8 mouse cellular contexts compared by ENCODE assay signal in genomic region chr11:106256775-106257174, GRCm38 (mm10). TPM values are rescaled to one million over a fixed set of nuclear protein-coding genes. Genes with fewer than 3 reads are reported as not detected.
DNase-seq lines count a peak whose midpoint lies in the region; ATAC-seq and TF ChIP-seq lines count a peak whose summit lies in the region.

No protein-coding gene starts in this region.

- H3K4me1 ChIP-seq in G1E (ENCODE audit: insufficient read depth, low read depth, low read length) = peaks cover 49% of the 10 kb centered on the region
- peaks cover 24% of the 10 kb centered on the region for H3K4me1 ChIP-seq in hindbrain, embryonic 10.5 days (replicated peaks)
- peaks cover 19% of the 10 kb centered on the region for H3K4me1 ChIP-seq in limb, embryonic 15.5 days
- peaks cover 32% of the 10 kb centered on the region for H3K4me1 ChIP-seq in neural tube, embryonic 13.5 days (replicated peaks)

- H3K27me3 ChIP-seq in G1E (ENCODE audit: insufficient read depth, low read length) = no peaks in the 10 kb centered on the region
- no peaks in the 10 kb centered on the region for H3K27me3 ChIP-seq in hindbrain, embryonic 10.5 days (ENCODE audit: insufficient read depth, poor library complexity, severe bottlenecking)
- no peaks in the 10 kb centered on the region for H3K27me3 ChIP-seq in limb, embryonic 15.5 days
- H3K27me3 ChIP-seq in neural tube, embryonic 13.5 days = no peaks in the 10 kb centered on the region

- no peak for TF ChIP-seq CTCF in G1E (IDR thresholded peaks at IDR 0.05; ENCODE audit: low read depth, low read length)

- DNase-seq in cerebellum, adult 18-20 months = peak; percentile 64 to 73
- no peak for DNase-seq in cerebellum, adult 11-12 months
- no peak for DNase-seq in G1E (ENCODE audit: low spot score)
- no peak for DNase-seq in hindbrain, embryonic 10.5 days (ENCODE audit: low spot score)
- DNase-seq in adrenal gland, adult 8-10 months = no peak

- H3K9me3 ChIP-seq in G1E (replicated peaks) = no peaks in the 10 kb centered on the region
- H3K9me3 ChIP-seq in hindbrain, embryonic 10.5 days = no peaks in the 10 kb centered on the region
- no peaks in the 10 kb centered on the region for H3K9me3 ChIP-seq in limb, embryonic 15.5 days
- no peaks in the 10 kb centered on the region for H3K9me3 ChIP-seq in neural tube, embryonic 13.5 days

- H3K4me3 ChIP-seq in G1E (ENCODE audit: low read depth, low read length) = peak overlapping the region; percentile 88
- peak overlapping the region; percentile 69 for H3K4me3 ChIP-seq in hindbrain, embryonic 10.5 days
- peak overlapping the region; percentile 84 for H3K4me3 ChIP-seq in limb, embryonic 15.5 days
- H3K4me3 ChIP-seq in neural tube, embryonic 13.5 days = peak overlapping the region; percentile 86

- H3K4me2 ChIP-seq in limb, embryonic 15.5 days = peak overlapping the region; percentile 77
- H3K4me2 ChIP-seq in neural tube, embryonic 13.5 days = peak overlapping the region; percentile 99

- H3K36me3 ChIP-seq in G1E (replicated peaks) = peaks cover 74% of the 10 kb centered on the region
- H3K36me3 ChIP-seq in hindbrain, embryonic 10.5 days = peaks cover 78% of the 10 kb centered on the region
- H3K36me3 ChIP-seq in limb, embryonic 15.5 days = peaks cover 56% of the 10 kb centered on the region
- H3K36me3 ChIP-seq in neural tube, embryonic 13.5 days = peaks cover 56% of the 10 kb centered on the region

- 78% methylated on average over 5 of the region's 5 CpGs for WGBS in hindbrain, embryonic 10.5 days
- WGBS in limb, embryonic 15.5 days = 63% methylated on average over 5 of the region's 5 CpGs
- WGBS in neural tube, embryonic 13.5 days = 71% methylated on average over 5 of the region's 5 CpGs

- H3K9ac ChIP-seq in limb, embryonic 15.5 days = peak overlapping the region; percentile 76; the same call in 1 of the 2 replicates
- peak overlapping the region; percentile 93 for H3K9ac ChIP-seq in neural tube, embryonic 13.5 days

- no peak for ATAC-seq in G1E (ENCODE audit: extremely low read depth, insufficient number of reproducible peaks, low FRiP score, poor library complexity, severe bottlenecking)
- ATAC-seq in limb, embryonic 15.5 days (ENCODE audit: insufficient number of reproducible peaks, low FRiP score, low TSS enrichment, low read depth) = no peak
- ATAC-seq in neural tube, embryonic 13.5 days (ENCODE audit: low read depth) = no peak
- ATAC-seq in erythroid progenitor cell, adult 5-6 weeks (replicated peaks; ENCODE audit: low FRiP score, poor library complexity, severe bottlenecking) = no peak

- peak overlapping the region; percentile 95 for H3K27ac ChIP-seq in hindbrain, embryonic 10.5 days
- no peak overlapping the region for H3K27ac ChIP-seq in limb, embryonic 15.5 days
- no peak overlapping the region for H3K27ac ChIP-seq in neural tube, embryonic 13.5 days (replicated peaks)

RNA-seq across cellular contexts. Expression of gene Psmc5, which starts 0.8 kb away (rescaled TPM):
- total RNA-seq in G1E (2014; fragmentation: Nextera tagmentation) (44.0 and 50.7 TPM in 2 replicates), G1E (2017) (90.7 and 96.0 TPM in 2 replicates)
- 38.4 and 64.1 TPM in 2 replicates for polyA plus RNA-seq in G1E (2012)
- 371 and 420 TPM in 2 replicates for polyA plus RNA-seq in hindbrain, embryonic 10.5 days (2016; fragmentation: Nextera tagmentation; extraction: Ambion mirVana)
- 276 and 309 TPM in 2 replicates for polyA plus RNA-seq in limb, embryonic 15.5 days (2015; fragmentation: Nextera tagmentation; extraction: Ambion mirVana)
- polyA plus RNA-seq in neural tube, embryonic 13.5 days (2015; fragmentation: Nextera tagmentation; extraction: Ambion mirVana) = 360 and 361 TPM in 2 replicates
- 41.5 and 42.5 TPM in 2 replicates for total RNA-seq in erythroid progenitor cell, adult 5-6 weeks (2015; ENCODE audit: low replicate concordance)
- total RNA-seq in erythroid progenitor cell, adult 5-6 weeks (2017; ENCODE audit: low replicate concordance) = 33.4 and 66.2 TPM in 2 replicates
- total RNA-seq in adrenal gland, adult 8-10 months (2022) = 100 to 1,000 TPM; 151 to 166 (median 154) TPM

RNA-seq across cellular contexts. Expression of gene Ftsj3, which starts 0.9 kb away (rescaled TPM):
- total RNA-seq in G1E (2014; fragmentation: Nextera tagmentation) (49.0 and 59.8 TPM in 2 replicates), G1E (2017) (90.6 and 109 TPM in 2 replicates)
- 11.5 and 21.6 TPM in 2 replicates for polyA plus RNA-seq in G1E (2012)
- polyA plus RNA-seq in hindbrain, embryonic 10.5 days (2016; fragmentation: Nextera tagmentation; extraction: Ambion mirVana) = 52.6 and 78.7 TPM in 2 replicates
- polyA plus RNA-seq in limb, embryonic 15.5 days (2015; fragmentation: Nextera tagmentation; extraction: Ambion mirVana) = 50.8 and 52.7 TPM in 2 replicates
- 35.3 and 42.4 TPM in 2 replicates for polyA plus RNA-seq in neural tube, embryonic 13.5 days (2015; fragmentation: Nextera tagmentation; extraction: Ambion mirVana)
- 6.5 and 13.8 TPM in 2 replicates for total RNA-seq in erythroid progenitor cell, adult 5-6 weeks (2015; ENCODE audit: low replicate concordance)
- 19.1 and 20.7 TPM in 2 replicates for total RNA-seq in erythroid progenitor cell, adult 5-6 weeks (2017; ENCODE audit: low replicate concordance)
- total RNA-seq in adrenal gland, adult 8-10 months (2022) = 10 to 100 TPM; 42.3 to 82.3 (median 59.1) TPM

RNA-seq across cellular contexts. Expression of gene Smarcd2, which starts 16.0 kb away (rescaled TPM):
- total RNA-seq in G1E (2014; fragmentation: Nextera tagmentation) (94.1 and 113 TPM in 2 replicates), G1E (2017) (139 and 149 TPM in 2 replicates)
- polyA plus RNA-seq in G1E (2012) = 138 and 154 TPM in 2 replicates
- 24.9 and 27.3 TPM in 2 replicates for polyA plus RNA-seq in hindbrain, embryonic 10.5 days (2016; fragmentation: Nextera tagmentation; extraction: Ambion mirVana)
- polyA plus RNA-seq in limb, embryonic 15.5 days (2015; fragmentation: Nextera tagmentation; extraction: Ambion mirVana) = 90.6 and 110 TPM in 2 replicates
- polyA plus RNA-seq in neural tube, embryonic 13.5 days (2015; fragmentation: Nextera tagmentation; extraction: Ambion mirVana) = 21.8 and 24.3 TPM in 2 replicates
- total RNA-seq in erythroid progenitor cell, adult 5-6 weeks (2015; ENCODE audit: low replicate concordance) = 36.0 and 49.0 TPM in 2 replicates
- 119 and 162 TPM in 2 replicates for total RNA-seq in erythroid progenitor cell, adult 5-6 weeks (2017; ENCODE audit: low replicate concordance)
- 10 to 100 TPM; 74.0 to 91.9 (median 85.8) TPM for total RNA-seq in adrenal gland, adult 8-10 months (2022)

RNA-seq across cellular contexts. Expression of gene Tcam1, which starts 19.7 kb away (rescaled TPM):
- total RNA-seq in G1E (2014; fragmentation: Nextera tagmentation) (not detected in 2 replicates), G1E (2017) (0.12 TPM in 1 of 2 replicates, not detected in the other)
- 0.01 TPM in 1 of 2 replicates, not detected in the other for polyA plus RNA-seq in G1E (2012)
- 0.12 and 0.25 TPM in 2 replicates for polyA plus RNA-seq in hindbrain, embryonic 10.5 days (2016; fragmentation: Nextera tagmentation; extraction: Ambion mirVana)
- polyA plus RNA-seq in limb, embryonic 15.5 days (2015; fragmentation: Nextera tagmentation; extraction: Ambion mirVana) = 0.41 and 0.53 TPM in 2 replicates
- 0.06 and 0.12 TPM in 2 replicates for polyA plus RNA-seq in neural tube, embryonic 13.5 days (2015; fragmentation: Nextera tagmentation; extraction: Ambion mirVana)
- total RNA-seq in erythroid progenitor cell, adult 5-6 weeks (2015; ENCODE audit: low replicate concordance) = not detected in 2 replicates
- total RNA-seq in erythroid progenitor cell, adult 5-6 weeks (2017; ENCODE audit: low replicate concordance) = not detected in 2 replicates
- under 1 TPM in 3 of 4 experiments, not detected in 1; 0.15 to 0.19 (median 0.17) TPM for total RNA-seq in adrenal gland, adult 8-10 months (2022)

RNA-seq across cellular contexts. Expression of gene Ddx42, which starts 40.0 kb away (rescaled TPM):
- total RNA-seq in G1E (2014; fragmentation: Nextera tagmentation) (63.7 and 71.8 TPM in 2 replicates), G1E (2017) (89.0 and 112 TPM in 2 replicates)
- 28.4 and 50.3 TPM in 2 replicates for polyA plus RNA-seq in G1E (2012)
- 85.6 and 98.1 TPM in 2 replicates for polyA plus RNA-seq in hindbrain, embryonic 10.5 days (2016; fragmentation: Nextera tagmentation; extraction: Ambion mirVana)
- polyA plus RNA-seq in limb, embryonic 15.5 days (2015; fragmentation: Nextera tagmentation; extraction: Ambion mirVana) = 68.9 and 74.0 TPM in 2 replicates
- 87.1 and 89.8 TPM in 2 replicates for polyA plus RNA-seq in neural tube, embryonic 13.5 days (2015; fragmentation: Nextera tagmentation; extraction: Ambion mirVana)
- total RNA-seq in erythroid progenitor cell, adult 5-6 weeks (2015; ENCODE audit: low replicate concordance) = 28.9 and 47.6 TPM in 2 replicates
- 60.4 and 91.1 TPM in 2 replicates for total RNA-seq in erythroid progenitor cell, adult 5-6 weeks (2017; ENCODE audit: low replicate concordance)
- total RNA-seq in adrenal gland, adult 8-10 months (2022) = 10 to 100 TPM; 53.4 to 71.6 (median 64.1) TPM

Comparison
In these comparisons a context has a peak if more than half of its experiments do, and no peak if none do; other contexts are left out.
1. DNase-seq: peak in cerebellum, adult 18-20 months (2 of 2); none in cerebellum, adult 11-12 months (single experiment), G1E (single experiment), hindbrain, embryonic 10.5 days (single experiment) and adrenal gland, adult 8-10 months (single experiment).
2. Peak in every context shown above with its lines, with median percentiles within 50 percentile points of each other: H3K4me3 ChIP-seq.